ENCODE assay signal across 20 mouse cellular contexts in genomic region chr15:31279577-31280004, GRCm38 (mm10). TPM values are rescaled to one million over a fixed set of nuclear protein-coding genes. Genes with fewer than 3 reads are reported as not detected.
DNase-seq lines count a peak whose midpoint lies in the region; ATAC-seq and TF ChIP-seq lines count a peak whose summit lies in the region.
"Had no signal": no experiment of that assay in that cellular context is flagged by ENCODE, and none has a peak within 500 bp of the region (broad histone marks: within the 10 kb centered on the region; RNA-seq: fewer than 3 reads in every experiment).

No protein-coding gene starts in this region.

- 71% methylated on average over 6 of the region's 6 CpGs for WGBS in embryonic facial prominence, embryonic 14.5 days
- WGBS in embryonic facial prominence, embryonic 10.5 days, result 84% methylated on average over 6 of the region's 6 CpGs
- WGBS in neural tube, embryonic 14.5 days, result 49% methylated on average over 6 of the region's 6 CpGs
- WGBS in intestine, embryonic 15.5 days, result 56% methylated on average over 6 of the region's 6 CpGs
- WGBS in forebrain, embryonic 13.5 days, result 88% methylated on average over 6 of the region's 6 CpGs
- WGBS in lung, adult 2 months, result 61% methylated on average over 6 of the region's 6 CpGs

- H3K36me3 ChIP-seq in embryonic facial prominence, embryonic 14.5 days (ENCODE audit: control insufficient read depth, insufficient read depth, low read length), result peaks cover 3% of the 10 kb centered on the region
- H3K36me3 ChIP-seq in embryonic facial prominence, embryonic 10.5 days (replicated peaks), result peaks cover 2% of the 10 kb centered on the region
- no peaks in the 10 kb centered on the region for H3K36me3 ChIP-seq in neural tube, embryonic 14.5 days (ENCODE audit: control insufficient read depth, insufficient read depth, low read length)
- H3K36me3 ChIP-seq in intestine, embryonic 15.5 days, result no peaks in the 10 kb centered on the region
- no peaks in the 10 kb centered on the region for H3K36me3 ChIP-seq in splenic B cell, adult 2 months (ENCODE audit: control insufficient read depth, insufficient read depth, low read length, poor library complexity, severe bottlenecking)
- no peaks in the 10 kb centered on the region for H3K36me3 ChIP-seq in forebrain, embryonic 13.5 days (ENCODE audit: poor library complexity, severe bottlenecking)
- H3K36me3 ChIP-seq: G1E; midbrain, embryonic 15.5 days; neural tube, embryonic 13.5 days; stomach, embryonic 15.5 days had no signal

- H3K27ac ChIP-seq in embryonic facial prominence, embryonic 14.5 days (replicated peaks; ENCODE audit: low read depth, low read length), result no peak overlapping the region
- no peak overlapping the region for H3K27ac ChIP-seq in embryonic facial prominence, embryonic 10.5 days (replicated peaks)
- H3K27ac ChIP-seq in neural tube, embryonic 14.5 days (ENCODE audit: low read depth, low read length), result no peak overlapping the region
- H3K27ac ChIP-seq in intestine, embryonic 15.5 days, result no peak overlapping the region
- no peak overlapping the region for H3K27ac ChIP-seq in forebrain, embryonic 13.5 days
- H3K27ac ChIP-seq: heart, embryonic 13.5 days; layer of hippocampus, adult 2 months; liver, embryonic 13.5 days; midbrain, embryonic 15.5 days; neural tube, embryonic 13.5 days; stomach, embryonic 15.5 days had no signal

- peak; percentile 37; the same call in 1 of the 2 replicates for ATAC-seq in embryonic facial prominence, embryonic 14.5 days (ENCODE audit: low read depth)
- ATAC-seq in neural tube, embryonic 14.5 days (ENCODE audit: low read depth), result peak; percentile 45; the same call in 1 of the 2 replicates
- ATAC-seq in intestine, embryonic 15.5 days, result peak; percentile 42
- ATAC-seq in forebrain, embryonic 13.5 days, result no peak
- ATAC-seq: midbrain, embryonic 15.5 days had no signal

- no peak overlapping the region for H3K4me3 ChIP-seq in embryonic facial prominence, embryonic 14.5 days (ENCODE audit: low read depth, low read length)
- H3K4me3 ChIP-seq in embryonic facial prominence, embryonic 10.5 days, result no peak overlapping the region
- H3K4me3 ChIP-seq in neural tube, embryonic 14.5 days (ENCODE audit: low read depth, low read length), result no peak overlapping the region
- no peak overlapping the region for H3K4me3 ChIP-seq in intestine, embryonic 15.5 days (replicated peaks)
- no peak overlapping the region for H3K4me3 ChIP-seq in forebrain, embryonic 13.5 days
- H3K4me3 ChIP-seq in lung, adult 2 months (replicated peaks; ENCODE audit: extremely low read depth, low read depth, low read length), result no peak overlapping the region
- H3K4me3 ChIP-seq: heart, embryonic 13.5 days; layer of hippocampus, adult 2 months; liver, embryonic 13.5 days; midbrain, embryonic 15.5 days; neural tube, embryonic 13.5 days; stomach, embryonic 15.5 days had no signal

- no peaks in the 10 kb centered on the region for H3K27me3 ChIP-seq in embryonic facial prominence, embryonic 14.5 days (replicated peaks; ENCODE audit: control insufficient read depth, insufficient read depth, low read length)
- H3K27me3 ChIP-seq in embryonic facial prominence, embryonic 10.5 days (replicated peaks; ENCODE audit: low read depth, poor library complexity, severe bottlenecking), result no peaks in the 10 kb centered on the region; the same call in 1 of the 2 replicates
- H3K27me3 ChIP-seq in neural tube, embryonic 14.5 days (ENCODE audit: control insufficient read depth, insufficient read depth, low read length), result no peaks in the 10 kb centered on the region
- no peaks in the 10 kb centered on the region for H3K27me3 ChIP-seq in intestine, embryonic 15.5 days (replicated peaks)
- H3K27me3 ChIP-seq in splenic B cell, adult 2 months (ENCODE audit: control insufficient read depth, insufficient read depth, low read length, poor library complexity, severe bottlenecking), result no peaks in the 10 kb centered on the region
- no peaks in the 10 kb centered on the region for H3K27me3 ChIP-seq in forebrain, embryonic 13.5 days
- H3K27me3 ChIP-seq: heart, embryonic 13.5 days; liver, embryonic 13.5 days; midbrain, embryonic 15.5 days; neural tube, embryonic 13.5 days; stomach, embryonic 15.5 days had no signal

- H3K9me3 ChIP-seq in embryonic facial prominence, embryonic 14.5 days (ENCODE audit: control insufficient read depth, low read length), result no peaks in the 10 kb centered on the region
- H3K9me3 ChIP-seq in embryonic facial prominence, embryonic 10.5 days, result no peaks in the 10 kb centered on the region
- no peaks in the 10 kb centered on the region for H3K9me3 ChIP-seq in neural tube, embryonic 14.5 days (ENCODE audit: control insufficient read depth, low read length)
- H3K9me3 ChIP-seq in intestine, embryonic 15.5 days, result no peaks in the 10 kb centered on the region
- H3K9me3 ChIP-seq in forebrain, embryonic 13.5 days (replicated peaks), result no peaks in the 10 kb centered on the region
- H3K9me3 ChIP-seq: G1E; heart, embryonic 13.5 days; liver, embryonic 13.5 days; midbrain, embryonic 15.5 days; neural tube, embryonic 13.5 days; stomach, embryonic 15.5 days had no signal

- H3K4me1 ChIP-seq in embryonic facial prominence, embryonic 14.5 days (ENCODE audit: control insufficient read depth, insufficient read depth, low read length), result no peaks in the 10 kb centered on the region
- 0 out of 2 replicates have a peak, but pooled peaks cover 5% of the 10 kb centered on the region for H3K4me1 ChIP-seq in embryonic facial prominence, embryonic 10.5 days
- no peaks in the 10 kb centered on the region for H3K4me1 ChIP-seq in neural tube, embryonic 14.5 days (ENCODE audit: control insufficient read depth, insufficient read depth, low read length)
- peaks cover 2% of the 10 kb centered on the region; the same call in 1 of the 2 replicates for H3K4me1 ChIP-seq in intestine, embryonic 15.5 days (replicated peaks)
- H3K4me1 ChIP-seq in forebrain, embryonic 13.5 days, result 0 out of 2 replicates have a peak, but pooled peaks cover 4% of the 10 kb centered on the region
- H3K4me1 ChIP-seq in lung, adult 2 months (ENCODE audit: control insufficient read depth, insufficient read depth, low read length), result no peaks in the 10 kb centered on the region

- TF ChIP-seq CTCF in lung, adult 2 months (IDR thresholded peaks at IDR 0.05; ENCODE audit: insufficient read depth, low read length), result no peak

- TF ChIP-seq POLR2A in lung, adult 2 months (IDR thresholded peaks at IDR 0.05; ENCODE audit: borderline replicate concordance, extremely low read depth, low read depth, low read length), result no peak

- H3K9ac ChIP-seq in embryonic facial prominence, embryonic 14.5 days (ENCODE audit: low read depth, low read length), result no peak overlapping the region
- no peak overlapping the region for H3K9ac ChIP-seq in neural tube, embryonic 14.5 days (replicated peaks; ENCODE audit: low read depth, low read length)
- H3K9ac ChIP-seq in intestine, embryonic 15.5 days, result no peak overlapping the region
- H3K9ac ChIP-seq in forebrain, embryonic 13.5 days, result no peak overlapping the region
- H3K9ac ChIP-seq: heart, embryonic 13.5 days; liver, embryonic 13.5 days; midbrain, embryonic 15.5 days; neural tube, embryonic 13.5 days; stomach, embryonic 15.5 days had no signal

- no peak for DNase-seq in embryonic facial prominence, embryonic 14.5 days (ENCODE audit: low spot score)
- no peak for DNase-seq in embryonic facial prominence, embryonic 10.5 days (ENCODE audit: low spot score)
- DNase-seq in neural tube, embryonic 10.5 days (ENCODE audit: extremely low spot score, low spot score), result no peak
- DNase-seq in splenic B cell, adult 2 months (ENCODE audit: low read depth, low spot score), result peak; percentile 93
- no peak for DNase-seq in lung, adult 2 months
- DNase-seq: adrenal gland, postnatal 14 days; cerebellum, adult 9-11 months; gastrocnemius, postnatal 36 days; liver, embryonic 13.5 days; lung, postnatal 4 days; thymus, postnatal 25 days had no signal

- no peak overlapping the region for H3K4me2 ChIP-seq in embryonic facial prominence, embryonic 14.5 days (ENCODE audit: low read depth, low read length)
- H3K4me2 ChIP-seq in neural tube, embryonic 14.5 days (ENCODE audit: low read depth, low read length), result no peak overlapping the region
- no peak overlapping the region for H3K4me2 ChIP-seq in intestine, embryonic 15.5 days (replicated peaks)
- no peak overlapping the region for H3K4me2 ChIP-seq in forebrain, embryonic 13.5 days
- H3K4me2 ChIP-seq: heart, embryonic 13.5 days; liver, embryonic 13.5 days; midbrain, embryonic 15.5 days; neural tube, embryonic 13.5 days; stomach, embryonic 15.5 days had no signal

RNA-seq across cellular contexts. Expression of gene Dap, which starts 55.5 kb away (rescaled TPM):
- polyA plus RNA-seq in embryonic facial prominence, embryonic 14.5 days (2014; fragmentation: Nextera tagmentation; extraction: Ambion mirVana), result 120 and 132 TPM in 2 replicates
- polyA plus RNA-seq in embryonic facial prominence, embryonic 10.5 days (2016; fragmentation: Nextera tagmentation; extraction: Ambion mirVana), result 45.7 and 46.6 TPM in 2 replicates
- 23.0 and 30.5 TPM in 2 replicates for polyA plus RNA-seq in neural tube, embryonic 14.5 days (2014; fragmentation: Nextera tagmentation; extraction: Ambion mirVana)
- 89.0 and 93.3 TPM in 2 replicates for polyA plus RNA-seq in intestine, embryonic 15.5 days (2015; fragmentation: Nextera tagmentation; extraction: Ambion mirVana)
- polyA plus RNA-seq in forebrain, embryonic 13.5 days (2015; fragmentation: Nextera tagmentation; extraction: Ambion mirVana), result 23.3 and 23.8 TPM in 2 replicates
- 54.3 and 63.0 TPM in 2 replicates for polyA plus RNA-seq in lung, adult 2 months (2012; rRNA removed)
